Comparison of ENCODE assay signal across 12 mouse cellular contexts in the genomic region with DNA sequence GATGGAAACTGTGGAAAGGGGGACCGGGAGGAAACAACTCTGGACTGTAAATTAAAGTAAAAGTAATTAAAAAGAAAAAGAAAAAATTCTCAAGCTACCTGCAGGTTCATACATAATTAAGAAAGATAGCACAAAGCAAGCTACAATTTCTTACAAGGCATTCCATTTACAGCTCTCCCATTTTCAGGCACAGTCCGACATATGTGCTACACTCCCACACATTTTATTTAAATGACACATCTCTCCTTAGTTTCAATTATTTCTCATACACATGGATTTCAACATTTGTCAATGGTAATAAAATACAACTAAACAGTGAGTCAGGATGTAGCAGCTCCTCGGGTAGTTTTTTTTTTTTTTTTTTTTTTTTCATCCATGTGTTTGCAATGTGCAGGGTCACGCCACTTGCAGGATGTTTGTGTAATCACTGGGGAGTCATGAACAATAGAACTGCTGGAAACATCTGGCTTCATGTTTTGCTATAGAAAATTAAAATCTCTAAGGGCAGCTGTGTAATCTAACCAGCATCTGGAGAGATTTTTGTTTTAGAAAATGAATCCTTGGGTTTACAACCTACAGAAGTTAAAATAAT.
A peak's percentile ranks its signal among the peaks of the same experiment; 100 is the strongest.
DNase-seq lines count a peak whose midpoint lies in the region; ATAC-seq and TF ChIP-seq lines count a peak whose summit lies in the region.
"Had no signal": no experiment of that assay in that cellular context is flagged by ENCODE, and none has a peak within 500 bp of the region (broad histone marks: within the 10 kb centered on the region; RNA-seq: fewer than 3 reads in every experiment).

No protein-coding gene starts in this region.

- ATAC-seq in lung, embryonic 14.5 days (ENCODE audit: insufficient read depth), result peak; percentile 78; the same call in 1 of the 2 replicates
- ATAC-seq in embryonic facial prominence, embryonic 13.5 days (ENCODE audit: insufficient number of reproducible peaks, insufficient read depth, low FRiP score, low TSS enrichment, low read depth), result no peak
- ATAC-seq in inflammation-experienced regulatory T-cells, adult 6 months, result no peak

- no peak overlapping the region for H3ac ChIP-seq in myocyte (ENCODE audit: control insufficient read depth, insufficient read length)

- H3K27ac ChIP-seq in lung, embryonic 14.5 days (ENCODE audit: low read depth), result no peak overlapping the region
- peak overlapping the region; percentile 62 for H3K27ac ChIP-seq in embryonic facial prominence, embryonic 13.5 days
- H3K27ac ChIP-seq: hindbrain, embryonic 13.5 days had no signal

- TF ChIP-seq POLR2A in myocyte (IDR thresholded peaks at IDR 0.05; ENCODE audit: insufficient read length, low read depth), result no peak

- no peaks in the 10 kb centered on the region for H3K27me3 ChIP-seq in lung, embryonic 14.5 days (ENCODE audit: insufficient read depth, low read length)
- no peaks in the 10 kb centered on the region for H3K27me3 ChIP-seq in embryonic facial prominence, embryonic 13.5 days
- H3K27me3 ChIP-seq in myocyte (ENCODE audit: control insufficient read depth, insufficient read depth, insufficient read length), result no peaks in the 10 kb centered on the region
- H3K27me3 ChIP-seq: hindbrain, embryonic 13.5 days had no signal

- peak; percentile 14 for DNase-seq in embryo, embryonic 10 days (ENCODE audit: low spot score)
- no peak for DNase-seq in embryo, embryonic 9.5 days (ENCODE audit: extremely low spot score)
- peak; percentile 62 for DNase-seq in lung, embryonic 14.5 days
- DNase-seq in lung, adult 18-20 months, result no peak
- no peak for DNase-seq in gastrocnemius, adult 18-20 months (ENCODE audit: low spot score)
- DNase-seq: kidney, postnatal 14 days; right cerebral cortex, postnatal 14 days had no signal

- H3K4me3 ChIP-seq in lung, embryonic 14.5 days (ENCODE audit: low read depth, low read length), result no peak overlapping the region
- H3K4me3 ChIP-seq in embryonic facial prominence, embryonic 13.5 days, result no peak overlapping the region
- H3K4me3 ChIP-seq in myocyte, result no peak overlapping the region
- H3K4me3 ChIP-seq: hindbrain, embryonic 13.5 days had no signal

- H3K9ac ChIP-seq in lung, embryonic 14.5 days, result no peak overlapping the region
- no peak overlapping the region for H3K9ac ChIP-seq in embryonic facial prominence, embryonic 13.5 days
- H3K9ac ChIP-seq: hindbrain, embryonic 13.5 days had no signal

- H3K9me3 ChIP-seq in lung, embryonic 14.5 days (ENCODE audit: low read depth, low read length), result no peaks in the 10 kb centered on the region
- H3K9me3 ChIP-seq in embryonic facial prominence, embryonic 13.5 days, result no peaks in the 10 kb centered on the region
- H3K9me3 ChIP-seq: hindbrain, embryonic 13.5 days had no signal

- H3K79me2 ChIP-seq in myocyte (ENCODE audit: control insufficient read depth, insufficient read depth), result no peaks in the 10 kb centered on the region

- no peak overlapping the region for H3K4me2 ChIP-seq in lung, embryonic 14.5 days
- no peak overlapping the region for H3K4me2 ChIP-seq in embryonic facial prominence, embryonic 13.5 days
- H3K4me2 ChIP-seq in myocyte (ENCODE audit: low read depth), result peak overlapping the region; percentile 43
- H3K4me2 ChIP-seq: heart, embryonic 11.5 days; hindbrain, embryonic 13.5 days had no signal

- TF ChIP-seq CTCF in lung, embryonic 14.5 days (IDR thresholded peaks at IDR 0.05; ENCODE audit: low read depth), result no peak

- H3K4me1 ChIP-seq in lung, embryonic 14.5 days (ENCODE audit: insufficient read depth), result no peaks in the 10 kb centered on the region
- H3K4me1 ChIP-seq in embryonic facial prominence, embryonic 13.5 days, result 0 out of 2 replicates have a peak, but pooled peaks cover 4% of the 10 kb centered on the region
- H3K4me1 ChIP-seq: hindbrain, embryonic 13.5 days had no signal

- 43% methylated on average over 4 of the region's 4 CpGs for WGBS in lung, embryonic 14.5 days
- WGBS in embryonic facial prominence, embryonic 13.5 days, result 34% methylated on average over 4 of the region's 4 CpGs

- H3K36me3 ChIP-seq in lung, embryonic 14.5 days (ENCODE audit: insufficient read depth), result no peaks in the 10 kb centered on the region
- no peaks in the 10 kb centered on the region for H3K36me3 ChIP-seq in embryonic facial prominence, embryonic 13.5 days
- no peaks in the 10 kb centered on the region for H3K36me3 ChIP-seq in myocyte (ENCODE audit: control insufficient read depth, insufficient read depth)
- H3K36me3 ChIP-seq: hindbrain, embryonic 13.5 days had no signal

TF ChIP-seq in myocyte, 11 proteins besides CTCF, POLR2A, EP300 and RAD21:
- TF ChIP-seq CEBPB (IDR thresholded peaks at IDR 0.05; ENCODE audit: insufficient read depth, poor library complexity, severe bottlenecking) (peak; percentile 72), USF1 (IDR thresholded peaks at IDR 0.05; ENCODE audit: low read depth) (no peak), MAX (IDR thresholded peaks at IDR 0.05; ENCODE audit: low read depth) (no peak)

Comparison
In these comparisons a context has a peak if more than half of its experiments do, and no peak if none do; other contexts are left out.
1. DNase-seq: peak in embryo, embryonic 10 days (single experiment) and lung, embryonic 14.5 days (single experiment); none in embryo, embryonic 9.5 days (single experiment), lung, adult 18-20 months (0 of 2) and gastrocnemius, adult 18-20 months (single experiment).